Mouse (Mus musculus) erythroblast, embryonic 14.5 days (primary cell): Measurements from ENCODE around the gene Pbp2.

Experiments
- GATA1 ChIP-seq: IDR thresholded peaks from 2 replicates; pipeline ENCODE4 v1.6.1; 2012; ENCODE audit warnings: low read length, inconsistent platforms, mixed read lengths
- TAL1 ChIP-seq: IDR thresholded peaks from 3 replicates; pipeline ENCODE4 v1.6.1; 2012; ENCODE audit warnings: low read length, inconsistent platforms, mixed read lengths

GRCm38 (mm10) chr6:135273066-135273465 lies 37.1 kb downstream of the Pbp2 start:
- no peak for TF ChIP-seq TAL1
- no peak for TF ChIP-seq GATA1
